Mouse (Mus musculus) kidney, adult 2 months (tissue): ENCODE measurements around the gene Duox1.
"Not testable (repeated sequence)": the region's sequence is repeated elsewhere in the genome, so short reads cannot be mapped to it uniquely, and the experiment has no call there.

Source experiments
- CTCF ChIP-seq: fragments of 200-500 bp; conservative IDR thresholded peaks from 2 replicates; pipeline ENCODE4 v1.5.1; 2011; ENCODE audit warnings: low read depth, mild to moderate bottlenecking, control low read depth, low read length, moderate library complexity, mixed read lengths; ENCODE audit not compliant: insufficient read depth, insufficient read length
- POLR2A ChIP-seq: fragments of 200-500 bp; IDR thresholded peaks from one replicate; pipeline ENCODE4 v1.6.1; 2011; ENCODE audit warnings: low read depth, low read length, control low read depth

GRCm38 (mm10) chr2:122346164-122346563 is 30.7 kb downstream of the Duox1 start:
- TF ChIP-seq CTCF, POLR2A: not testable (repeated sequence)
